Mouse (Mus musculus) spleen, postnatal 4 days (tissue): ENCODE results near the gene Sox5.

ENCODE experiments used
- DNase-seq, 2 experiments: peaks; one replicate each; pipeline ENCODE4 v3.0.0; 2022; ENCODE audit warnings: low spot score in 2 of 2

The Sox5 gene

GRCm38 (mm10) chr6:144443681-144444080, 338.1 kb downstream of the Sox5 start:
- DNase-seq: no peak

- peak in 1 of 2 experiments; percentile 51 for DNase-seq
Measured at GRCm38 (mm10) chr6:144429276-144429675, 352.5 kb downstream of the Sox5 start.

- DNase-seq: no peak
Measured at GRCm38 (mm10) chr6:144408030-144408429, 373.7 kb downstream of the Sox5 start.

- DNase-seq: no peak
Measured at GRCm38 (mm10) chr6:144398115-144398514, 383.7 kb downstream of the Sox5 start.

GRCm38 (mm10) chr6:144393151-144393550, 388.6 kb downstream of the Sox5 start:
- no peak for DNase-seq

GRCm38 (mm10) chr6:144389333-144390054, 392.3 kb downstream of the Sox5 start:
- no peak for DNase-seq

GRCm38 (mm10) chr6:144387539-144388255, 394.1 kb downstream of the Sox5 start:
- DNase-seq: no peak

- DNase-seq: no peak
Measured at GRCm38 (mm10) chr6:144380641-144381040, 401.1 kb downstream of the Sox5 start.

GRCm38 (mm10) chr6:144380171-144380570, 401.6 kb downstream of the Sox5 start:
- DNase-seq: no peak

- no peak for DNase-seq
Measured at GRCm38 (mm10) chr6:144374810-144375209, 407.0 kb downstream of the Sox5 start.

GRCm38 (mm10) chr6:144370699-144371098, 411.1 kb downstream of the Sox5 start:
- DNase-seq: no peak

- no peak for DNase-seq
Measured at GRCm38 (mm10) chr6:144367626-144368077, 414.1 kb downstream of the Sox5 start.

GRCm38 (mm10) chr6:144361267-144362038, 420.3 kb downstream of the Sox5 start:
- DNase-seq: no peak

- no peak for DNase-seq
Measured at GRCm38 (mm10) chr6:144357081-144357480, 424.7 kb downstream of the Sox5 start.

- DNase-seq: no peak
Measured at GRCm38 (mm10) chr6:144351049-144351448, 430.7 kb downstream of the Sox5 start.

GRCm38 (mm10) chr6:144343338-144343737, 438.4 kb downstream of the Sox5 start:
- no peak for DNase-seq

- DNase-seq: no peak
Measured at GRCm38 (mm10) chr6:144339554-144339953, 442.2 kb downstream of the Sox5 start.

- no peak for DNase-seq
Measured at GRCm38 (mm10) chr6:144339006-144339405, 442.8 kb downstream of the Sox5 start.

- no peak for DNase-seq
Measured at GRCm38 (mm10) chr6:144338221-144338620, 443.6 kb downstream of the Sox5 start.

GRCm38 (mm10) chr6:144337436-144337969, 444.3 kb downstream of the Sox5 start:
- no peak for DNase-seq

- DNase-seq: no peak
Measured at GRCm38 (mm10) chr6:144336789-144337188, 445.0 kb downstream of the Sox5 start.

- no peak for DNase-seq
Measured at GRCm38 (mm10) chr6:144333146-144333545, 448.6 kb downstream of the Sox5 start.
